Mouse (Mus musculus): ENCODE data around the gene Tmem239.

Gene Tmem239

DNA sequence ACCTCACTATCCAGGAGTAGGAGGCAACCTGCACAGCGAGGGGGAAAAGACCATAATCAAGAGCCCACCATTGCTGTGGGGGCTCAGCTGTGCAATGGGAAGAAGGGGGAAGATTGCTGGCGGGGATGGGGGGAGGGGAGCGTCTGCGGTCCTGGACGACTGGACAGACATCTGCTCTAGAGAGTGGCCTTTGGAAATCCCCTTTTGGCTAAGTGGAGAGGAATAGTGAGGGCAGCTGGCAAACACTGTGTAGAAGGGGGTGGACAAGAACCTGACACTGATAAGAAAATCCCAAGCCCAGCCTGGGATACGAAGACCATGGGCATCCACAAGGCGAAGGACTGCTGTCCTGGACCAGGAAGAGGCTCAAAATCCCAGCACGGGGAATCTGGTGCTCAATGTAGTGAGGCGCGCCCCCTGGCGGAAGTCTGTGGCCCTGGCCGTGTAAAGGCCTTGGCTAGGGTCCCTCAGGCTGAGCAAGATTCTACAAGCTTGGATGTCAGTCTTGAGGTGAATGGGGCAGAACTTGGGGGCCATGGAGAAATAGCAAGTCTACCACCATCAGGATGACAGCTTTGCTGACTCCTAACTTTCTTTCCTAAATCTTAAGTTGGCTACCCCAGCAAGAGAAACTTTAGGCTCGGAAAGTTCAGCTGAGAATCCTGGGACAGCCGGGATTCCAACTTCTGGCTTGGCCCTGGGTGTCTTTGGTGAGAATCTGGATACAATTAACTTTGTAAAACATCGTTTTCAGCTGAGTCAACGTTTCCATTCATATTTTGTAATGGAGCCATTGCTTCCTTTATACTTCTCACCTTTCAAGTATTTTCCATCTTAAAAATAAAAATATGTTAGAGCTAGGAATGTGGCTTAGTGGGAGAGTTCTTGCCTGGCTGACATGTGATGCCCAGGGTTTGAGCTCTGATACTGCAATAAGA lies 5.5 kb downstream of the Tmem239 start:
- in situ Hi-C loops (cut with MseI, MboI): no loop called here

DNA sequence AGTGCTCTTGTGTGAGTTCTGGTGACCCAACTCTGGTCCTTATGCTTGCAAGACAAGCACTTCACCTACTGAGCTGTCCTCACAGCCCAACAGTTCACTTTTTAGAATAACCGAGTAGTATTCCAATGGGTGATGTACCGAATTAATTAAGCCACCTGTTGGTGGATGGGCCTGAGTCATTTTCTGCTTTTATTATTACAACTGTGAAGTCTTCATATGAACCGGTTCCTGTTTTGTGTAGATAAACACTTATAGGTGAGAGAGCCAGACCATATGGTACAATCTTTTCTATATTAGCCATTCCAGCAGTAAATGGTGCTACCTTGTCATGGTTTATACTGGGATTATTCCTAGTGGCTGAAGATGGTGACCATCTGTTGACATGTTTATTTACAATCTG lies 6.5 kb downstream of the Tmem239 start:
- in situ Hi-C loops (cut with MseI, MboI): no loop called here

DNA sequence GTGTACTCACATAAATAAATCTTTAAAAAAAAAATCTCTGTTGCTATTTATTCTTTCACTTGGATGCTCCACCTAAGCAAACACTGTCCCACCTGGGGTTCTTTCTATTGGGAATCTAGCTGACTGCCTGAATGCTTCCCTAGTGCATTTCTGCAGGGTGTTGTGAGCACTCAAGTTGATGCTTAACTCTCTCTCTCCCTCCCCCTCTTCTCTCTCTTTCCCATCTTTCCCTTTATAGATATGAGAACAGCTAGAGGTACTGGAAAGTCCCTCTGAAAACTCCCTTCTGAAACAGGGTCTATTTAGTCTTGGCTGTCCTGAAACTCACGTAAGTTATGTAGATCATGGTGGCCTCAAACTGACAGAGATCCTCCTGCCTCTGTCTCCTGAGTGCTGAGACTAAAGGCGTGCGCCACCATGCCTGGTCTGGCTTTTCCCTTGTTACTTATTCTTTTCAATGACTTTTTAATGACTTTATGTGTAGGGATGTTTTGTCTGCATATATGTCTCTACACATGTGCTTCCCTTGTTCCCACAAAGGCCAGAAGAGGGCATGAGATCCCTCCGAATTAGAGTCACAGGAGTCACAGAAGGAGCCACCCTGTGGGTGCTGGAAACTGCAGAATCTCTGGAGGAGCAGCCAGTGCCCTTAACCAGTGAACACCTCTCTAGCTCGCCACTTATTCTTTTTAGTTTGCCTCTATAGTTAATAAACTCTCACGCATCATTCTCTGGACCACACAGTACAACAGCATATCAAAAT lies 8.0 kb downstream of the Tmem239 start:
- in situ Hi-C loops (cut with MseI, MboI): no loop called here

DNA sequence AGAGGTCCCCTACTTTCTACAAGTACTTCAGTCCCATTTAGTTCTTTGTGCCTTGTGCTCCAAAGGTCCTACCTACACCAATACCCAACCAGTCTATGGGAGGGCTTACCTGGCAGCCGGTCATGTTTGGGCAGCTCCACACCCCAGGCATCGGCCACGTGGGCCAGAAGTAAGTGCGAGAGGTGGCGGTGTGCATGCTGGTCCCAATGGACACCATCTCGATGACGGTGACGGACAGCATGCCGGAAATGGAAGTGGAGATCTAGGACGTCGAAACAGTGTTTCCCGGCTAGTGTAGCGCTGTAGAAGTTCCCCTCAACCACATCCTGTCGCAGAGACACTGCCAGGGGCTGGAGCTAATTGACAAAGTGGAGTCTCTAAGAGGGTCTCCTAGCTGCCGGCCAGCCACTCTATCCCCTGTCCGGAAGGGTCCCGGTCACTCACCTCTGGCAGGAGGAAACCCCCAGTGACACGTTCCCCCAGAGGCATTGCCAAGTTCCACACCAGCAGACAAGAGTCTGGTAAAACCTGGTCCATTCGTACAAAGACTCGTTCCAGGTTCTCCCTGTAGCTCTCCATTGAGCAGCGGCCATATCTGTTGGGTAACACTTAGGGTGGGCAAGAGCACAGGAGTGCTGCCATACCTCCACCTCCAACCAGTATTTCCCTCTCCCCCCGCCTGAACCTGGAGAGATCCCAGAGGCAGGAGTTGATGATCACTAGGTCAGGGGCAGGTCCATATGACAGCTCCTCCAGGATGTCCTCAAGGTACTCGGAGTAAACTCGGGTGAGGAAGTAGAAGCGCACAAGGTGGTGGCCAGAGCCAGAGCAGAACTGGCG lies 15.7 kb downstream of the Tmem239 start:
- in situ Hi-C loops (cut with MseI, MboI): no loop called here

DNA sequence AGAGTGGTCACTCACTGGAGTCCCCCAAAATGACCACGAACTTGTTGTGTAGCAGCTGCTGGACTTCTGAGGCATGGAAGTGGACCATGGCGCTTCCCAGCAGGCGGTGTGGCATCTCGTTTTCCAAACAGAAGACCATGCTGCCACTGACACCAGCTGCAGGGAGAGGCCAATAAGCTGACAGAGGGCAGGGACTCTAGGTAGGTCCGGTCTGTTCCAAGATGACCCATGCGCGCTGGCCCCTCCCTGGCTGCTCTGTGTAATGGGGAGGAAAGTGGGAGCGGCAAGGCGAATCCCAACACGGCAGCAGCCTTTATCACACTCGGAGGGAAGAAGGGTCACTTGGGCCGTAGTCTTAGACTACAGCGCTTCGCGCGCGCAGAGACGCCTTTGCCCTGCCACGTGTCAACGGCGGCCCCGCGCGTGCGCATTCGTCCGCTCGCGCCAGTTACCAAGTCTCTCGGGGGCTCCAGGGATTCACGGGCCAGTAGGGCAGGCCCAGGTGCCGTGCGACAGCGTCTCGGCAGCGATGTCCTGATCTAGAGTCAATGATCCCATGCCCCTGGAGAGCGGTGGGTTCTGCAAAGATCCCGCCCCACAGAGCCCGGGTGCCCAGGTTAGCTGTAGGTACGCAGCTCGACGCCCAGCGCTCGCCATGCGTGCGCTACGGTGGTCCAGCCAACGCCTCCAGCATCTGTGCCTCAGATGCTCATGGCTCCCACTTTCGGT lies 17.3 kb downstream of the Tmem239 start:
- in situ Hi-C loops (cut with MseI, MboI): no loop called here

DNA sequence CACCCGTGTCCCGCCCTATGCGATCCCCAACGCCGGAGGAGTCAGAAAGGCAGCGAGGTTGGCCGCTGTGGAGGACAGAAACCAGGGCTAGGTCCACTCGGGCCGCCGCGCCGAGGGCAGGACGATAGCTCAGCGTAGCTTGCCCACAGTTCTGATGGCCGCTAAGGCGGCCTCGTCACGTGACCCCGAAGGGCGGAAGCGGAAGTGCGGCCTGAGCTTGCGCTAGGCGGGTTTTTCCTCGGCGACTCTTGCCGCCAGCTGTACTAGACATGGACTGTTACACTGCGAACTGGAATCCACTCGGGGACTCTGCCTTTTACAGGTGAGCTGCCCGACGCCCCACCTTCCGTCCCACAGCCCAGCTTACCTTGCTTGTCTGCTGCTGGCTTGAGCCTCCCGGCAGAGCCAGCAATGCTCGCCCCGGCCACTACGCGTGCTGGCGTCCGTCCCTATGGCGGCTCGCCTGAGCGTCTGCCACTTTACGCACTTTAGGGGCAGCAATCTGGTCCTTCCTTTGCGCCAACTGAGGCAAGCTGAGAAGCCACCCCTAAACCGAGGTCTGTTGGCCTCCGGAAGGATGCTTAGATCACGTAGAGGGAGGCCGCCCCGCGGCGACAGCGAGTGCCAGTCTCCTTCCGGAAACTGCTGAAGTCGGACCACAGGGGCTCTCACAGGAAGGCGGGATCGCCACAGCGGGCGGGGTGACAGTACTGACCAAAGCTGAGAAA lies 18.0 kb downstream of the Tmem239 start, which contains the start of the genes Vps16 and Pced1a:
Gene Vps16 (plus strand): TSS at position 214 of the 728 bp plus-strand sequence.
Gene Pced1a (minus strand): TSS at position 576 of the 728 bp plus-strand sequence.
- in situ Hi-C loops (cut with MseI, MboI): no loop called here

DNA sequence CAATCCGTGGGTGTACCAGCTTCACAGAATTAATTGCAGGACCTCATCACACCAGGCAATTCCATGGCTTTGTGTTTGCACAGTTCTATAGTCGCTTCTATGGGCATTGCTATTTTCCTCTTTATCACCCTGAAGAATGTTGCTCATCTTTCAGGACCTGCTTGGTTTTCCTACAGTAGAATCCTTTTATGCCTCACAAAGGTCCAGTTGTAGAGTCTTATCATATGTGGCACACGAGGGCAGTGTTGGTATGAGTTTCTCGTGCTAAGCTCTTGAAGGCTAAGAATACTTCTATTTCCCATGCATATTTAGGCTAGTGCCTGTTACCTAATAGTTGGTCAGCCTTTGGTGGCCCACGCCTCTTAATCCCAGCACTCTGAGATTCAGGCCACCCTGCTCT lies 18.8 kb downstream of the Tmem239 start:
- in situ Hi-C loops (cut with MseI, MboI): no loop called here

DNA sequence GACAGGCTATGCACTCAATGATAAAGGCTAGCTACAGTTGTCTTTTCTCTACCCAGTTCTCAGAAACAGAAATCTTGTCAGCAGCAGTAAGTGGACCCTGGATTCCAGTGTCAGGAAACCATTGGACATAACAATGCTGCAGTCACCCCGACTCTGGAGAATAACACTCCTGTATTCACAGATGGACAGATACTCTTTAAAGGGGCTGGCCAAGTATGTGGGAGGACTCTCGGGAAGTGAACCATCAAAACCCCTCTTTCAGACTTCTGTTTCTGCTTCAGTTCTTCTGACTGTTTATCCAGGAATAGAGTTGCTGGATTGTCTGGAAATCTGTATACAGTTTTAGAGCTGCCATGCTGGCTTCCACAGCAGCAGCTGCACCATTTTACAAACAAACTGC lies 23.6 kb downstream of the Tmem239 start:
- in situ Hi-C loops (cut with MseI, MboI): no loop called here

DNA sequence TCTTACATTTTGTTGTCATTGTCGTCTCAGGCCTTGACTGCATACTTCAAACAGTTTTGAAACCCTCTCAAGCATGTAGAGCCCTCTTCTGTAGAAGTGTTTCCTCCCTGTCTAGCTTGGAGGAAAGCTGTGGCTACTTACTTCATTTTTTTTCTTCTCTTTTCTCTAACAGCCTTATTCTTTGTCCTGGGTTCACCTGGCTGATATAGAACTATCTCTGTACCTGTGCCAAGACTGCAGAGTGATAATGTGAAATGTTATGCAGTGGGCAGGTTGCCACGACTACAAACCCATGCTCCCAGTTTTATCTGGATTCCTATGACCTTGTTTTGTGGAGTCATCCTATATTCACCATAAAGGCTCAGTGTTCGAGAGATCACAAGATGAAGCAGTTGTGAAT lies 24.2 kb downstream of the Tmem239 start:
- in situ Hi-C loops (cut with MseI, MboI): no loop called here

DNA sequence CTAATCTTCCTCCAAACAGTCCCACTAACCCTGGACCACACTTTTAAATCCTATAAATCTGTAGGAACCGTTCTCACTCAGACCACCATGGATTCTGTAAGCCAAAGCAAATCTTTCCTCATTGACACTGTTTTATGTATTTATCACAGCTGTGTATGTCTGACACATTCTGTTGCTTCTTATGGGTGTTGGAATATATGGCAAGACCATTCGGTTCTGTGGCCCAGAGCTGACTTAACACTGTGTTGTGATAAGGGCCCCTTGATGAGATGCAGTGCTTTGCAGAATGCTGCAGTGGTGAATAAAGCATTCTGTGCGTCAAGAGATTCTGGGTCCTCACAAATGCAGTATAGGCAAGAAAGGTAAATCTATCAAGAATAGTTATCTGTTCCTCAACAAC lies 25.9 kb downstream of the Tmem239 start:
- in situ Hi-C loops (cut with MseI, MboI): no loop called here

DNA sequence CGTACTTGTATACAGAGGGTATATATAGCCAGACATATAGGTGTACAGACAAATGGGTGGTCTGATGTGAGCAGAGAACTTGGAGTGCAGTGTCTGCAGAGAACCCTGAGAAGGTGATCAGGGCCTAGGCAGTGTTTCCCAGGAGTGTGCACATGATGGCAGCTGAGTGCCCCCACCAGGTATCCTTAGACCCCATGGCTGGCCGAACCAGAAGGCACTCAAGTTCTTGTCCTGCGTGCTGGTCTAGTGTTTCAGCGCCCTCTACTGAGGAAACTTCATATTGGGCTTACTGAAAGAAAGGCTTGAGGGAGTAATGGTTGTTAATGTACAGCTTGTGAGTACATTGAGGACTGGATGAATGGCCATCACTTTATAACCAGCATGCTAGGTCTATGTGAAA lies 26.9 kb downstream of the Tmem239 start:
- in situ Hi-C loops (cut with MseI, MboI): no loop called here

DNA sequence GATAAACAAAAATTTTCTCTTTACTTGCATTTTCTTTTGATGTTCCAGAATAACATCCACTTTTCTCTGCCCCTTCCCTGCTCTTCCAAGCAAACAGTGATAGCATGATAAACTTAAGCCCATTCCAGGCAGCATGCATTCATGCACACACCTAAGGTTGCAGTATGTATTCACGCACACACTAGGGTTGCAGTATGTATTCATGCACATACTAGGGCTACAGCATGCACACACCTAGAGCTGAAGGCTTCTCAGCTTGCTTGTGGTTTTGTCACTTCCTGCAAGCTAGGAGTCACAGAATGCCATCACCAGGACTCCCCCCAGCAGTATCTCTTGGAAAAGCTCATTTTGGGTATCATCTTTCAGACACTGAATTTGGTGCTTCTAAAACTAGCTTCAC lies 30.5 kb downstream of the Tmem239 start:
- in situ Hi-C loops (cut with MseI, MboI): no loop called here

DNA sequence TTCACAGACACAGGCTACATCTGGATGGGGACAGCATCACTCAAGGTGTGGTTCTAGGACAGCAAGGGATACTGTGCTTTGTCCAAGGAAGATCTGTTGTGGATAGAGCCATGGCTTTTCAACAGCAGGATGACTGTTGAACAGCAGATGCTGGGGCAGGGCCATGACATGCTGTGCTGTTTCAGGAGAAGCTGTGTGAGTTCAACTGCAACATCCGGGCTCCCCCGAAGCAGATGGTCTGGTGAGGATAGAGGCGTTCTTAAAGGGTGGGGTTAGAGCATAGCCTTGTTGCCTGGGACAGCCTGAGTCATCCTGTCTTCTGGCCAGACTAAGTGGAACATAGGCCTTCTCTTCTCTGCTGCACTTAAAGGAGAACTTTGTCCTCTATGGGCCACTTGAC lies 32.6 kb downstream of the Tmem239 start:
- in situ Hi-C loops (cut with MseI, MboI): no loop called here

DNA sequence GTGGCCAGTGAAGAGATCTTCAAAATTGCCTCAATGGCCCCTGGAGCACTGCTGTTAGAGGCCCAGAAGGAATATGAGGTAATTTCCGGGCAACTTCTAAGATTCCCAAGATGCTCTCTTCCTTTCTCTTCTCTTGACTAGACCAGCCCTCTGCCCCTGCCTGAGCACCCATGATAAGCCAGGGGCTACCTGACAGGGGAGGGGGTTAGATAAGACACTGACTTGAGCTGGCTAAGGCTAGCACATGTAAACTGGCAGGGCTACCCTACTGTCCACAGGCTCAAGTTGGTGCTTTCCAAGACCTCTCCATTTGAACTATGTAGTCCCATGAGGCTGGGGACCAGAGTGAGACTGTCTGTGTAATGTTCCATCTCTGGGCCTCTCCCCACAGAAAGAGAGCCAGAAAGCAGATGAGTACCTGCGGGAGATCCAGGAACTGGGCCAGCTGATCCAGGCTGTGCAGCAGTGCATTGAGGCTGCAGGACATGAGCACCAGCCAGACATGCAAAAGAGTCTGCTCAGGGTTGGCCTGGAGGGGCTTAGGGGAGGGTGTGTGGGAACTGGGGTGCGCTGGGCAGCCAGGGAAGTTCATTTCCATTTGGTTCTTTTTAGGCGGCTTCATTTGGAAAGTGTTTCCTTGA lies 33.7 kb downstream of the Tmem239 start:
- in situ Hi-C loops (cut with MseI, MboI): no loop called here

DNA sequence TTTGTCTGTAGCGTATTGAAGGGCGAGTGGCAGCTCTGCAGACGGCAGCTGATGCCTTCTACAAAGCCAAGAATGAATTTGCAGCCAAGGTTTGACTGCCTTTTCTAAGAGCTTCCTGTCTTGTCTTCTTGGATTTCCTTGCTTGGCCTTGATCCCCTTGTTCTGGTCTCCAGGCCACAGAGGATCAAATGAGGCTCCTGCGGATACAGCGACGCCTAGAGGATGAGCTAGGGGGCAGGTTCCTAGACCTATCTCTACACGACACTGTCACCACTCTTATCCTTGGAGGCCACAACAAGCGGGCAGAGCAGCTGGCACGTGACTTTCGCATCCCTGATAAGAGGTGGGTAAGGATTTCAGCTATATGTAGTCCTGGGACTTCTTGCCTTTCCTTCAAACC lies 35.9 kb downstream of the Tmem239 start:
- in situ Hi-C loops (cut with MseI, MboI): no loop called here

DNA sequence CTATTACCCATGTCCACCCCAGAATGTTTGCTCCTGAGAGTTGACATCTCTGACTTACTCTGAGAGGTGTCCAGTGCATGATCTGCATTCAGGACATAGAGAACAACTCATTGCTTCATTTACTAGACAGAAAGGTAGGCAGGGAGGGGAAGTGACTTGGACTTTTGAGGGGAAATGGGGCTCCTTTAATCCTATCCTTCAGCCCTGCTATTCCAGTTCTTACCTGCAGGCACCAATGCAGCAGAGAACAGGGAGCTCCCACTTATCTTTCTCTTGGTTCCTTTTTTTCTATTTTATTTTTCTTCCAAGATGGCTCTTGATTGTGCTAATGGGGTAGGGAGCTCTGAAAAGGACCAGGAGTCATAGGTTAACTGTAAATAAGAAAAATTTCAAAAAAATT lies 42.2 kb downstream of the Tmem239 start:
- in situ Hi-C loops (cut with MseI, MboI): no loop called here

DNA sequence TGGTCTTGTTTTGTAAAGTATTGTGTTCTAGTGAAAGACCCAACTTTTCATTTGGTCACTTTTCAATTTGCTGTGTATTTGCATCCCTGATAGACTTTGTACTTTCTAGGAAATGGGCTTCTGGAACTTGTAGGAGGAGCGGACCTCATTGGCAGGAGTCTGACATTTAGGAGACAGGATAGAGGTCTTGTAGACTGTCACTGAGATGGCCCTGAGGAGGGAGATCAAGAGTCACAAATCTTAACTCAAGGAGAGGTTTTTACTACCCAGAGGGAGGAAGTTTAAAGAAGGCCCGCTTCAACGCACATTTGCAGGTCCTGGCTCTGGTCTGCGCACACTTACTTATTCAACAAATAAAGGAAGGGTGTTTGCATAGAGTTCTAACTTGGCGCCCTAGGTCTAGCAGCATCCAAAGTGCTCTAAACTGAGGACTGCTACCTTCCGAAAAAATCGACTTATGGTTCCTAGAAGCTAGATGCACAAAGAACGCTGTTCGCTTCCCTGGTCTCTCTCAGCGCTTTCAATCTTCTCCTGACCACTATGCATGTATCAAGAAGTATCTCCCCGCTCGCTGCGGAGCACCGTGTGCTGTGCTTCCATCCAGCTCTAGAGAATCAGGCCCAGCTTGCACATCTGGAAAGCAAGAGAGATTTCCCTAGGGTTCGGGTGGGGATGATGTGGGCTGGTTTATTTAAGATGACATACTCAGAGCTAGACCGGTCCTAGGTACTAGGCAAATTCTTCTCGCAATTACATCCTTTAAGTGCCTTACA lies 42.9 kb downstream of the Tmem239 start:
- in situ Hi-C loops (cut with MseI, MboI): no loop called here

DNA sequence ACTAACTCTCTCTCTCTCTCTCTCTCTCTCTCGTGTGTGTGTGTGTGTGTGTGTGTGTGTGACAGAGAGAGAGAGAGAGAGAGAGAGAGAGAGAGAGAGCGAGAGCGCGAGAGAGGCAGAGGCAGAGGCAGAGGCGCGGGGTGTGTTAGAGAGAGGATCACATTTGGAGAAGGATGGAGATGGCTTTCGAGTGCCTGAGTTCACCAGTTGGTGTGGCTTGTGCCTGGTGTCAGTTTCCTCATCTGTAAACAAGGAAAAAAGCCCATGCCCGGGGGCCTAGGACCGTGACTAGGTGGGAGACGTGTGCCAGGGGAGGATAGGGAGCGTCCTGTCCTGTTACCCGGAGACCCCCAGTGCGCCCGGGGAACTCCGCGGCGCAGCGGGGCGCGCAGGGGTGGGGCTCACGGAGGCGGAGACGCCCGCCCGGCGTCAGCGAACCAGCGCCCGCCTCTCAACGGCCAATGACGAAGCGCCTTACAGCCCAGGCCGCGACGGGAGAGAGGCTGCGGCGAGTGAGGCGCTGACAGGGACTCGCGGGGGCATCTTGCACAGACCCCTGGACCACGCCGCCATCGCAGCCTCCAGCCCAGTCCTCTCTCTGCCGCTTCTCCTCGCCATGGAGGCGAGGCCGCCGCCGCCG lies 43.6 kb downstream of the Tmem239 start, which contains the start of gene Ptpra:
Gene Ptpra (plus strand): TSS at position 485 of the 640 bp plus-strand sequence.
- in situ Hi-C loops (cut with MseI, MboI): no loop called here

DNA sequence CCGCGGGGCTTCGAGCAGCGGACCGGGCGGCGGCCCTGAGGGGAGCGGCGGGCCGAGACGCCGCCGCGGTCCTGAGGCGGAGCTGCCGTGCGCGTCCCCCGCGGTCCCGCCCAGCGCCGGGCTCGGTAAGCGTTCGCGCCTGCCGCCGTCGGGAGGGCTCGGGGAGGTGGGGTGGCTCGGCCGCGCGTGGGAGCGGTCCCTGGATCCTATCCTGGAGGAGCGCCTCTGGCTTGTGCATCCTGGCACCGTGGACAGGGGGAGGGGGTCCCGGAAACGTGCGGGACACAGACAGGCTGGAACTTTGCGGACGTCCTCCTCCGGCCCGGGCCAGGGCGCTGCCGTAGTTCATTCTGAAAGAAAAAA lies 44.1 kb downstream of the Tmem239 start:
- in situ Hi-C loops (cut with MseI, MboI): no loop called here
